In genomic region chr7:37213751-37214181, GRCm38 (mm10) we compare ENCODE assay signal across 12 mouse cellular contexts.
DNase-seq lines count a peak whose midpoint lies in the region; ATAC-seq and TF ChIP-seq lines count a peak whose summit lies in the region.
"Had no signal": no experiment of that assay in that cellular context is flagged by ENCODE, and none has a peak within 500 bp of the region (broad histone marks: within the 10 kb centered on the region; RNA-seq: fewer than 3 reads in every experiment).

No protein-coding gene starts in this region.

- peak overlapping the region; percentile 4; the same call in 1 of the 2 replicates for H3K4me2 ChIP-seq in forebrain, embryonic 14.5 days (ENCODE audit: low read length)
- no peak overlapping the region; the same call in 1 of the 2 replicates for H3K4me2 ChIP-seq in forebrain, embryonic 12.5 days
- peak overlapping the region; percentile 33 for H3K4me2 ChIP-seq in lung, postnatal 0 days (replicated peaks; ENCODE audit: low read depth, low read length)
- H3K4me2 ChIP-seq in limb, embryonic 12.5 days, result peak overlapping the region; percentile 28
- peak overlapping the region; percentile 35 for H3K4me2 ChIP-seq in stomach, embryonic 15.5 days

- H3K36me3 ChIP-seq in forebrain, embryonic 14.5 days (ENCODE audit: control insufficient read depth, insufficient read depth, low read length), result no peaks in the 10 kb centered on the region
- no peaks in the 10 kb centered on the region for H3K36me3 ChIP-seq in forebrain, embryonic 12.5 days (replicated peaks)
- H3K36me3 ChIP-seq in lung, postnatal 0 days (ENCODE audit: insufficient read depth, low read length), result no peaks in the 10 kb centered on the region
- H3K36me3 ChIP-seq in limb, embryonic 12.5 days, result no peaks in the 10 kb centered on the region
- no peaks in the 10 kb centered on the region for H3K36me3 ChIP-seq in stomach, embryonic 15.5 days

- no peaks in the 10 kb centered on the region for H3K27me3 ChIP-seq in forebrain, embryonic 14.5 days (replicated peaks; ENCODE audit: control insufficient read depth, insufficient read depth, low read length)
- no peaks in the 10 kb centered on the region for H3K27me3 ChIP-seq in forebrain, embryonic 12.5 days
- H3K27me3 ChIP-seq in lung, postnatal 0 days (replicated peaks; ENCODE audit: insufficient read depth, low read length), result no peaks in the 10 kb centered on the region
- no peaks in the 10 kb centered on the region for H3K27me3 ChIP-seq in limb, embryonic 12.5 days
- H3K27me3 ChIP-seq in stomach, embryonic 15.5 days (replicated peaks), result no peaks in the 10 kb centered on the region
- H3K27me3 ChIP-seq: megakaryocyte, embryonic 14.5 days had no signal

- H3K27ac ChIP-seq in forebrain, embryonic 14.5 days (ENCODE audit: low read depth, low read length), result no peak overlapping the region
- H3K27ac ChIP-seq in forebrain, embryonic 12.5 days, result no peak overlapping the region
- no peak overlapping the region for H3K27ac ChIP-seq in lung, postnatal 0 days (ENCODE audit: low read length)
- no peak overlapping the region for H3K27ac ChIP-seq in limb, embryonic 12.5 days
- no peak overlapping the region for H3K27ac ChIP-seq in stomach, embryonic 15.5 days

- ATAC-seq in forebrain, embryonic 14.5 days, result no peak
- ATAC-seq in forebrain, embryonic 12.5 days (ENCODE audit: low FRiP score), result no peak
- peak; percentile 55 for ATAC-seq in lung, postnatal 0 days
- ATAC-seq in limb, embryonic 12.5 days (ENCODE audit: insufficient number of reproducible peaks, insufficient read depth, low FRiP score, low TSS enrichment, low read depth), result no peak
- no peak for ATAC-seq in stomach, embryonic 15.5 days (ENCODE audit: insufficient read depth, low FRiP score, low read depth)

- H3K4me1 ChIP-seq in forebrain, embryonic 14.5 days (ENCODE audit: control insufficient read depth, insufficient read depth, low read length), result no peaks in the 10 kb centered on the region
- H3K4me1 ChIP-seq in forebrain, embryonic 12.5 days, result peaks cover 2% of the 10 kb centered on the region; the same call in 1 of the 2 replicates
- H3K4me1 ChIP-seq in lung, postnatal 0 days (ENCODE audit: insufficient read depth, low read depth, low read length), result no peaks in the 10 kb centered on the region
- H3K4me1 ChIP-seq in limb, embryonic 12.5 days (replicated peaks), result peaks cover 15% of the 10 kb centered on the region
- 0 out of 2 replicates have a peak, but pooled peaks cover 3% of the 10 kb centered on the region for H3K4me1 ChIP-seq in stomach, embryonic 15.5 days
- H3K4me1 ChIP-seq: megakaryocyte, embryonic 14.5 days had no signal

- H3K9ac ChIP-seq in forebrain, embryonic 14.5 days (ENCODE audit: low read length), result no peak overlapping the region
- H3K9ac ChIP-seq in forebrain, embryonic 12.5 days, result no peak overlapping the region
- no peak overlapping the region for H3K9ac ChIP-seq in lung, postnatal 0 days (replicated peaks; ENCODE audit: low read depth)
- no peak overlapping the region for H3K9ac ChIP-seq in limb, embryonic 12.5 days (replicated peaks)
- H3K9ac ChIP-seq in stomach, embryonic 15.5 days, result no peak overlapping the region

- no peak for TF ChIP-seq CTCF in lung, postnatal 0 days (IDR thresholded peaks at IDR 0.05)

- DNase-seq in forebrain, embryonic 14.5 days (ENCODE audit: low spot score), result peak; percentile 12
- DNase-seq in lung, postnatal 0 days (ENCODE audit: low spot score), result peak; percentile 19
- DNase-seq in lung, postnatal 36 days, result no peak
- no peak for DNase-seq in cerebellum, adult 18-20 months
- DNase-seq in thymus, postnatal 4 days, result no peak
- DNase-seq: cerebellum, adult 11-12 months; kidney, postnatal 25 days; right cerebral cortex, postnatal 14 days had no signal

- 0 out of 2 replicates have a peak, but pooled peaks have one; percentile 13 for TF ChIP-seq EP300 in lung, postnatal 0 days (IDR thresholded peaks at IDR 0.05)

- H3K4me3 ChIP-seq in forebrain, embryonic 14.5 days (ENCODE audit: low read depth, low read length), result no peak overlapping the region
- no peak overlapping the region for H3K4me3 ChIP-seq in forebrain, embryonic 12.5 days (replicated peaks)
- 0 out of 2 replicates have a peak overlapping the region, but pooled peaks have one; percentile 2 for H3K4me3 ChIP-seq in lung, postnatal 0 days (ENCODE audit: low read depth, low read length)
- no peak overlapping the region for H3K4me3 ChIP-seq in limb, embryonic 12.5 days (replicated peaks)
- no peak overlapping the region for H3K4me3 ChIP-seq in stomach, embryonic 15.5 days (replicated peaks)
- H3K4me3 ChIP-seq: megakaryocyte, embryonic 14.5 days had no signal

- H3K9me3 ChIP-seq in forebrain, embryonic 14.5 days (replicated peaks; ENCODE audit: control insufficient read depth, low read length), result no peaks in the 10 kb centered on the region
- no peaks in the 10 kb centered on the region for H3K9me3 ChIP-seq in forebrain, embryonic 12.5 days
- H3K9me3 ChIP-seq in lung, postnatal 0 days (ENCODE audit: low read length), result no peaks in the 10 kb centered on the region
- H3K9me3 ChIP-seq in limb, embryonic 12.5 days, result no peaks in the 10 kb centered on the region
- H3K9me3 ChIP-seq in stomach, embryonic 15.5 days, result no peaks in the 10 kb centered on the region

- 44% methylated on average over 3 of the region's 3 CpGs for WGBS in forebrain, embryonic 14.5 days
- 42% methylated on average over 3 of the region's 3 CpGs for WGBS in forebrain, embryonic 12.5 days
- WGBS in lung, postnatal 0 days, result 20% methylated on average over 3 of the region's 3 CpGs
- 28% methylated on average over 3 of the region's 3 CpGs for WGBS in limb, embryonic 12.5 days
- WGBS in stomach, embryonic 15.5 days, result 20% methylated on average over 3 of the region's 3 CpGs

Comparison
In these comparisons a context has a peak if more than half of its experiments do, and no peak if none do; other contexts are left out.
1. DNase-seq: peak in forebrain, embryonic 14.5 days (single experiment) and lung, postnatal 0 days (single experiment); none in lung, postnatal 36 days (single experiment), cerebellum, adult 18-20 months (0 of 2) and thymus, postnatal 4 days (single experiment).